Mouse (Mus musculus) midbrain, embryonic 14.5 days (tissue): Measurements from ENCODE around the gene Cerk. TPM values are rescaled to one million over a fixed set of nuclear protein-coding genes. Genes with fewer than 3 reads are reported as not detected.

Experiments
- ATAC-seq: fragments of 200-750 bp; cut with Nextera tagmentation; 2 replicates; pipeline ENCODE4 v1.8.0; 2017; ENCODE audit warnings: moderate number of reproducible peaks, moderate library complexity; ENCODE audit not compliant: low FRiP score, low TSS enrichment
- DNase-seq: peaks from one replicate; pipeline ENCODE4 v3.0.0-alpha.2; 2015
- H3K27ac ChIP-seq: fragments of 300-500 bp; sonication (generic); replicated peaks from 2 replicates; pipeline ENCODE4 v1.5.1; 2014; ENCODE audit warnings: mild to moderate bottlenecking, low read depth, low read length, moderate library complexity
- H3K27me3 ChIP-seq: fragments of 300-500 bp; sonication (generic); 2 replicates; pipeline ENCODE4 v1.6.1; 2014; ENCODE audit warnings: low read length, control low read depth, mixed read lengths; ENCODE audit not compliant: control insufficient read depth, insufficient read depth
- H3K36me3 ChIP-seq: fragments of 300-500 bp; sonication (generic); 2 replicates; pipeline ENCODE4 v1.6.1; 2014; ENCODE audit warnings: low read length, control low read depth; ENCODE audit not compliant: control insufficient read depth, insufficient read depth
- H3K4me1 ChIP-seq: fragments of 300-500 bp; sonication (generic); 2 replicates; pipeline ENCODE4 v1.6.1; 2014; ENCODE audit warnings: mild to moderate bottlenecking, antibody characterized with exemption, low read length, control low read depth; ENCODE audit not compliant: control insufficient read depth, insufficient read depth
- H3K4me2 ChIP-seq: fragments of 300-500 bp; sonication (generic); 2 replicates; pipeline ENCODE4 v1.6.1; 2014; ENCODE audit warnings: mild to moderate bottlenecking, low read length, moderate library complexity
- H3K4me3 ChIP-seq: fragments of 300-500 bp; sonication (generic); replicated peaks from 2 replicates; pipeline ENCODE4 v1.5.1; 2014; ENCODE audit warnings: low read depth, low read length
- H3K9ac ChIP-seq: fragments of 300-500 bp; sonication (generic); replicated peaks from 2 replicates; pipeline ENCODE4 v1.6.1; 2014; ENCODE audit warnings: mild to moderate bottlenecking, low read length, moderate library complexity
- H3K9me3 ChIP-seq: fragments of 300-500 bp; sonication (generic); 2 replicates; pipeline ENCODE4 v1.6.1; 2016; ENCODE audit warnings: low read length, control low read depth, mixed read lengths; ENCODE audit not compliant: control insufficient read depth
- WGBS: fragments of 180-500 bp; shearing (Covaris S2); extraction: QIAGEN DNeasy Blood & Tissue Kit; methylation state at CpG from one replicate; pipeline ENCODE4 v1.1.7; 2014; 5-methylcytosine and 5-hydroxymethylcytosine counted together
- polyA plus RNA-seq: library from polyadenylated mRNA; unstranded; fragments of >200 nt; fragmentation: Nextera tagmentation; extraction: Ambion mirVana; gene quantifications from 2 replicates; pipeline ENCODE4 v1.2.1, GENCODE M21; 2014

The Cerk gene
- polyA plus RNA-seq, 1 experiment from 2014 or later: 23.5 TPM

- ATAC-seq (no peak), DNase-seq (no peak)
- H3K4me1 ChIP-seq: no peaks in the 10 kb centered on the region
- no peak overlapping the region for H3K4me2 ChIP-seq
- no peaks in the 10 kb centered on the region for H3K27me3 ChIP-seq
- H3K9me3 ChIP-seq: no peaks in the 10 kb centered on the region
- no peak overlapping the region for H3K9ac ChIP-seq
- peaks cover 70% of the 10 kb centered on the region for H3K36me3 ChIP-seq
- H3K27ac ChIP-seq: no peak overlapping the region
- 90% methylated on average over 8 of the region's 8 CpGs for WGBS
- H3K4me3 ChIP-seq: no peak overlapping the region
Measured at GRCm38 (mm10) chr15:86146922-86147321, 39.0 kb downstream of the Cerk start.

- Histone ChIP-seq H3K4me1 (no peaks in the 10 kb centered on the region), H3K9ac (no peak overlapping the region), H3K36me3 (peaks cover 65% of the 10 kb centered on the region), H3K4me3 (no peak overlapping the region), H3K4me2 (no peak overlapping the region), H3K27ac (no peak overlapping the region), H3K9me3 (no peaks in the 10 kb centered on the region), H3K27me3 (no peaks in the 10 kb centered on the region)
- WGBS: 96% methylated on average over 7 of the region's 7 CpGs
- DNase-seq (no peak), ATAC-seq (no peak)
Measured at GRCm38 (mm10) chr15:86145046-86145445, 40.9 kb downstream of the Cerk start.

- peaks cover 65% of the 10 kb centered on the region for H3K36me3 ChIP-seq
- no peak for ATAC-seq
- H3K4me2 ChIP-seq: no peak overlapping the region
- no peak overlapping the region for H3K9ac ChIP-seq
- no peaks in the 10 kb centered on the region for H3K9me3 ChIP-seq
- H3K27ac ChIP-seq: no peak overlapping the region
- no peaks in the 10 kb centered on the region for H3K27me3 ChIP-seq
- H3K4me3 ChIP-seq: no peak overlapping the region
- DNase-seq: no peak
- 82% methylated on average over 7 of the region's 7 CpGs for WGBS
- H3K4me1 ChIP-seq: no peaks in the 10 kb centered on the region
Measured at GRCm38 (mm10) chr15:86144577-86144976, 41.4 kb downstream of the Cerk start.

GRCm38 (mm10) chr15:86140323-86140722 lies 45.6 kb downstream of the Cerk start:
- ATAC-seq (no peak), DNase-seq (peak; percentile 89)
- H3K9me3 ChIP-seq: no peaks in the 10 kb centered on the region
- no peaks in the 10 kb centered on the region for H3K4me1 ChIP-seq
- H3K27me3 ChIP-seq: no peaks in the 10 kb centered on the region
- no peak overlapping the region for H3K9ac ChIP-seq
- WGBS: 30% methylated on average over 10 of the region's 10 CpGs
- peak overlapping the region; percentile 63 for H3K27ac ChIP-seq
- no peak overlapping the region for H3K4me3 ChIP-seq
- H3K4me2 ChIP-seq: no peak overlapping the region
- H3K36me3 ChIP-seq: peaks cover 41% of the 10 kb centered on the region

- ATAC-seq: no peak
- Histone ChIP-seq H3K4me3 (no peak overlapping the region), H3K4me1 (no peaks in the 10 kb centered on the region), H3K36me3 (peaks cover 51% of the 10 kb centered on the region), H3K27me3 (no peaks in the 10 kb centered on the region), H3K4me2 (no peak overlapping the region), H3K27ac (no peak overlapping the region), H3K9ac (no peak overlapping the region), H3K9me3 (no peaks in the 10 kb centered on the region)
- DNase-seq: no peak
- 66% methylated on average over 4 of the region's 4 CpGs for WGBS
Measured at GRCm38 (mm10) chr15:86137638-86138037, 48.3 kb downstream of the Cerk start.

- peak; percentile 94 for DNase-seq
- no peaks in the 10 kb centered on the region for H3K9me3 ChIP-seq
- H3K36me3 ChIP-seq: peaks cover 60% of the 10 kb centered on the region
Measured at GRCm38 (mm10) chr15:86134941-86135783, 50.8 kb downstream of the Cerk start.

GRCm38 (mm10) chr15:86130657-86131056 lies 55.3 kb downstream of the Cerk start:
- DNase-seq: no peak
- H3K27me3 ChIP-seq: no peaks in the 10 kb centered on the region
- ATAC-seq: no peak
- H3K27ac ChIP-seq: no peak overlapping the region
- no peaks in the 10 kb centered on the region for H3K4me1 ChIP-seq
- H3K9me3 ChIP-seq: no peaks in the 10 kb centered on the region
- peaks cover 87% of the 10 kb centered on the region for H3K36me3 ChIP-seq
- no peak overlapping the region for H3K4me3 ChIP-seq
- H3K9ac ChIP-seq: no peak overlapping the region
- no peak overlapping the region for H3K4me2 ChIP-seq
- WGBS: 92% methylated on average over 10 of the region's 10 CpGs

More at GRCm38 (mm10) chr15:86134941-86135783, 50.8 kb downstream of the Cerk start:
- no peak overlapping the region for H3K4me2 ChIP-seq
- 38% methylated on average over 18 of the region's 18 CpGs for WGBS
- no peaks in the 10 kb centered on the region for H3K4me1 ChIP-seq
- no peaks in the 10 kb centered on the region for H3K27me3 ChIP-seq
- H3K4me3 ChIP-seq: no peak overlapping the region
- peak; percentile 68 for ATAC-seq
- H3K27ac ChIP-seq: peak overlapping the region; percentile 70
- H3K9ac ChIP-seq: no peak overlapping the region; the same call in 1 of the 2 replicates

- WGBS: 94% methylated on average over 3 of the region's 3 CpGs
- Histone ChIP-seq H3K9ac (no peak overlapping the region), H3K27ac (no peak overlapping the region), H3K9me3 (no peaks in the 10 kb centered on the region), H3K27me3 (no peaks in the 10 kb centered on the region), H3K4me1 (no peaks in the 10 kb centered on the region), H3K36me3 (peaks cover 88% of the 10 kb centered on the region), H3K4me2 (no peak overlapping the region), H3K4me3 (no peak overlapping the region)
- DNase-seq: no peak
- ATAC-seq: no peak
Measured at GRCm38 (mm10) chr15:86129036-86129435, 56.9 kb downstream of the Cerk start.

GRCm38 (mm10) chr15:86124359-86124758 lies 61.6 kb downstream of the Cerk start:
- no peak overlapping the region for H3K9ac ChIP-seq
- no peaks in the 10 kb centered on the region for H3K27me3 ChIP-seq
- no peaks in the 10 kb centered on the region for H3K4me1 ChIP-seq
- H3K36me3 ChIP-seq: peaks cover 83% of the 10 kb centered on the region
- WGBS: 48% methylated on average over 1 of the region's 1 CpGs
- peak; percentile 81 for DNase-seq
- H3K4me3 ChIP-seq: no peak overlapping the region
- no peak overlapping the region for H3K27ac ChIP-seq
- ATAC-seq: no peak
- H3K4me2 ChIP-seq: no peak overlapping the region
- H3K9me3 ChIP-seq: no peaks in the 10 kb centered on the region
